Mouse (Mus musculus) thymus, postnatal 36 days (tissue): Measurements from ENCODE around the gene Strbp.
A peak's percentile ranks its signal among the peaks of the same experiment; 100 is the strongest.
"Not testable (repeated sequence)": the region's sequence is repeated elsewhere in the genome, so short reads cannot be mapped to it uniquely, and the experiment has no call there.

Source experiments
- DNase-seq, 2 experiments: peaks; one replicate each; pipeline ENCODE4 v3.0.0; 2022; ENCODE audit warnings: mixed read lengths in 2 of 2

Strbp gene

GRCm38 (mm10) chr2:37518561-37519285, 184.9 kb downstream of the Strbp start:
- DNase-seq: no peak

- DNase-seq: no peak
Measured at GRCm38 (mm10) chr2:37516922-37517462, 186.7 kb downstream of the Strbp start.

- DNase-seq: no peak
Measured at GRCm38 (mm10) chr2:37516030-37516710, 187.5 kb downstream of the Strbp start, which contains the start of gene Gpr21. Gpr21 (plus strand) TSS chr2:37516332.

- no peak for DNase-seq
Measured at GRCm38 (mm10) chr2:37511134-37511901, 192.3 kb downstream of the Strbp start.

GRCm38 (mm10) chr2:37505856-37506255, 197.8 kb downstream of the Strbp start:
- not testable (repeated sequence) for DNase-seq

GRCm38 (mm10) chr2:37497321-37497720, 206.3 kb downstream of the Strbp start:
- DNase-seq: no peak

- DNase-seq: no peak
Measured at GRCm38 (mm10) chr2:37488956-37489355, 214.7 kb downstream of the Strbp start.

- no peak for DNase-seq
Measured at GRCm38 (mm10) chr2:37486408-37486807, 217.3 kb downstream of the Strbp start.

- DNase-seq: peak in 1 of 2 experiments; percentile 4
Measured at GRCm38 (mm10) chr2:37485370-37485769, 218.3 kb downstream of the Strbp start.

- DNase-seq: no peak
Measured at GRCm38 (mm10) chr2:37484165-37484564, 219.5 kb downstream of the Strbp start.

- no peak for DNase-seq
Measured at GRCm38 (mm10) chr2:37480039-37480438, 223.6 kb downstream of the Strbp start.

- DNase-seq: no peak
Measured at GRCm38 (mm10) chr2:37479559-37479958, 224.1 kb downstream of the Strbp start.

GRCm38 (mm10) chr2:37466266-37466665, 237.4 kb downstream of the Strbp start:
- no peak for DNase-seq

GRCm38 (mm10) chr2:37460707-37461106, 243.0 kb downstream of the Strbp start:
- DNase-seq: no peak

GRCm38 (mm10) chr2:37452376-37452760, 251.3 kb downstream of the Strbp start:
- no peak for DNase-seq

GRCm38 (mm10) chr2:37451667-37452375, 251.8 kb downstream of the Strbp start:
- peak; percentile 91 to 95 for DNase-seq

GRCm38 (mm10) chr2:37442611-37443591, 260.8 kb downstream of the Strbp start, which contains the start of the genes Zbtb26, Zbtb6 and Rabgap1:
Zbtb26 (minus strand) TSS chr2:37443135.
Zbtb6 (minus strand) TSS chr2:37443171.
Rabgap1 (plus strand) TSS chr2:37443279.
- DNase-seq: peak; percentile 89 to 92
